Mouse (Mus musculus): ENCODE data around the gene Dedd2.

- TF ChIP-seq CTCF (IDR thresholded peaks at IDR 0.05; ENCODE audit: control insufficient read depth, insufficient read depth, low read length): no peak
- no peak for TF ChIP-seq POLR2A (IDR thresholded peaks at IDR 0.05; ENCODE audit: borderline replicate concordance, control insufficient read depth, low read depth, low read length)
These were observed 6.2 kb downstream of the Dedd2 start for GRCm38 (mm10) chr7:25214172-25214571.
